Mouse (Mus musculus): ENCODE data around the gene Olfr435. TPM values are rescaled to one million over a fixed set of nuclear protein-coding genes. Genes with fewer than 3 reads are reported as not detected.

The Olfr435 gene
- total RNA-seq (2014; rRNA removed; ENCODE audit: low replicate concordance) (not detected in 2 replicates), polyA plus RNA-seq (2015; fragmentation: Nextera tagmentation; extraction: Ambion mirVana) (not detected in 2 replicates)

DNA sequence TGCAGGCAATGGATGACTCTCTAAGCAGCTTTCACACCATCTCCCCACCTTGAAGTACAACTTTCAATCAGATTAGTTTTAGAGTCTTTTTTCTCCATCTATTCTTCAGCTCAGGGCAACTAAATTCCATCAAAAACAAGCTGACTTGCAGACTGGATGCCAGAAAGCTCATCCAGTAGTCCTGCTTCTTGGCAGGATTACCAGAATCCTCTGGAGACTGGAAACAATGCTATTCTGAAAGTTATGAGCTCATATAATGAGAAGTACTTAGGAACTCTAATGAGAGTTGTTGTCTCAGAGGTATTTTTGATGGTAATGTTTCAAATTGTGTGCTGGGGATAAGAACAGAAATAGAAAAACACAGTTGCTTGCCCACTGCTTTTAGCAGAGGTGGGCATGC, at the start of gene Olfr435:
TSS of gene Olfr435 (plus strand) at position 366 of the 400 bp plus-strand sequence.
- Histone ChIP-seq H3K36me3 (replicated peaks; ENCODE audit: control insufficient read depth, insufficient read depth, low read length) (no peaks in the 10 kb centered on the region), H3K4me3 (ENCODE audit: low read depth, low read length) (no peak within 1 kb of the TSS), H3K27me3 (ENCODE audit: control insufficient read depth, insufficient read depth, low read length) (no peaks in the 10 kb centered on the region), H3K9me3 (replicated peaks; ENCODE audit: control insufficient read depth, low read length) (no peaks in the 10 kb centered on the region), H3K4me2 (ENCODE audit: low read depth, low read length) (no peak within 1 kb of the TSS), H3K27ac (ENCODE audit: low read depth) (no peak within 1 kb of the TSS), H3K9ac (replicated peaks; ENCODE audit: low read depth, low read length) (no peak within 1 kb of the TSS), H3K4me1 (ENCODE audit: control insufficient read depth, insufficient read depth) (no peaks in the 10 kb centered on the region)
- no peak for ATAC-seq (ENCODE audit: insufficient read depth, low read depth)
- DNase-seq (ENCODE audit: low spot score), result no peak
- no peak for TF ChIP-seq EP300 (IDR thresholded peaks at IDR 0.05; ENCODE audit: low read depth)
- no peak for TF ChIP-seq CTCF (IDR thresholded peaks at IDR 0.05; ENCODE audit: low read depth)

DNA sequence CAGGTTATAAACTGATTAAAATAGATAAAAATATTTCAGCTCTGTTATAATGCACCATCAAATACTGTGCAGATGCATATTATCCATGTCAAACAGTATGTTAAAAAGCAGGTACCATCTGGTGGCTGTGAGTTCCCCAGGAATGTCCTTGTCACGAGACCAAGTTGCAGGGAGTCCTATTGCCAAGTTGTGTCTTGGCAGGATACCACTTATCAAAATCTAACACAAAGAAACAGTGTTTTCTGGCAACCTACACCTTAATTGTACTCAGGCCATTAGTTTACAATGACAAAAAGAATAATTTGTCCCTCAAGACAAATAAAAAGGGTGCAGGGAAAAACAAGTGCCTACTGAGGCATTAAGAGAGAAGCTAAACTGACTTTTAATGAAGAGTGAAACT, 37.4 kb upstream of the Olfr435 start:
- Histone ChIP-seq H3K4me1 (ENCODE audit: control insufficient read depth, insufficient read depth) (no peaks in the 10 kb centered on the region), H3K9ac (replicated peaks; ENCODE audit: low read depth, low read length) (no peak overlapping the region), H3K27ac (ENCODE audit: low read depth) (no peak overlapping the region), H3K4me2 (ENCODE audit: low read depth, low read length) (no peak overlapping the region), H3K9me3 (replicated peaks; ENCODE audit: control insufficient read depth, low read length) (no peaks in the 10 kb centered on the region), H3K27me3 (ENCODE audit: control insufficient read depth, insufficient read depth, low read length) (no peaks in the 10 kb centered on the region), H3K4me3 (ENCODE audit: low read depth, low read length) (no peak overlapping the region), H3K36me3 (replicated peaks; ENCODE audit: control insufficient read depth, insufficient read depth, low read length) (no peaks in the 10 kb centered on the region)
- TF ChIP-seq CTCF (IDR thresholded peaks at IDR 0.05; ENCODE audit: low read depth) (no peak), EP300 (IDR thresholded peaks at IDR 0.05; ENCODE audit: low read depth) (no peak)
- ATAC-seq (ENCODE audit: insufficient read depth, low read depth), result no peak
- DNase-seq (ENCODE audit: low spot score), result no peak
- WGBS, result 44% methylated on average over 1 of the region's 1 CpGs

DNA sequence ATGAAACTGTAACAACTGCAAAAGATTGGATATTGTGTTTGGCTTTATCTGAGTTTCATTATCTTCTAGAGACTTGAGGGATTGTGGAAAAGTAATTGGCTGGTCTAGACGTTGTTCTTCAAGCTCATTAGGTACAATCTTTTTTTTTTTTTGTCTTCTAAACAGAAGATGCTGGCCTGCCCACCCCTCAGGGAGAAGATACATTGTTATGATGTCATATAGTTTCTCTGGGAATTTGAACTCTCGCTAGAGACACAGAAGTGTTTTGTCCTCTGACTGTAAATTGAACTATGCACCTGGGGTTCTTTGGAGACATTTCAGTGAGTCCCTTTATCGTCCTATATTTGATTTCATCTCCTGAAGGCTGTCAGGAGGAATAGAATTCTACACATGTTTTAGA, 34.0 kb upstream of the Olfr435 start, which contains the start of gene Olfr437:
TSS of gene Olfr437 (plus strand) at position 301 of the 400 bp plus-strand sequence.
- no peak for TF ChIP-seq EP300 (IDR thresholded peaks at IDR 0.05; ENCODE audit: low read depth)
- no peak for TF ChIP-seq CTCF (IDR thresholded peaks at IDR 0.05; ENCODE audit: low read depth)
- ATAC-seq (ENCODE audit: insufficient read depth, low read depth) (no peak), DNase-seq (ENCODE audit: low spot score) (no peak)
- H3K27ac ChIP-seq (ENCODE audit: low read depth), result no peak within 1 kb of the TSS
- no peak within 1 kb of the TSS for H3K9ac ChIP-seq (replicated peaks; ENCODE audit: low read depth, low read length)
- H3K36me3 ChIP-seq (replicated peaks; ENCODE audit: control insufficient read depth, insufficient read depth, low read length), result no peaks in the 10 kb centered on the region
- H3K4me2 ChIP-seq (ENCODE audit: low read depth, low read length), result no peak within 1 kb of the TSS
- WGBS, result 54% methylated on average over 3 of the region's 3 CpGs
- H3K4me1 ChIP-seq (ENCODE audit: control insufficient read depth, insufficient read depth), result no peaks in the 10 kb centered on the region
- no peak within 1 kb of the TSS for H3K4me3 ChIP-seq (ENCODE audit: low read depth, low read length)
- no peaks in the 10 kb centered on the region for H3K9me3 ChIP-seq (replicated peaks; ENCODE audit: control insufficient read depth, low read length)
- H3K27me3 ChIP-seq (ENCODE audit: control insufficient read depth, insufficient read depth, low read length), result no peaks in the 10 kb centered on the region

DNA sequence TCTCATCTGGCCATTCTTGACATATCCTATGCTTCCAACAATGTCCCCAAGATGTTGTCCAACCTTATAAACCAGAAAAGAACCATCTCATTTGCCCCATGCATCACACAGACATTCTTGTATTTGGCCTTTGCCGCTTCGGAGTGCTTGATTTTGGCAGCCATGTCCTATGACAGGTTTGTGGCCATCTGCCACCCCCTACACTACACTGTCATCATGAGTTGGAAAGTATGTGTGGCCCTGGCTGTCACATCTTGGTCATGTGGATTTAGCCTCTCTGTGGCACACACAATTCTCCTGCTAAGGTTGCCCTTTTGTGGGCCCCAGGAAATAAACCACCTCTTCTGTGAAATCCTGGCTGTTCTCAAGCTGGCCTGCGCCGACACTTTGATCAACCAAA, 29.7 kb upstream of the Olfr435 start:
- TF ChIP-seq CTCF (IDR thresholded peaks at IDR 0.05; ENCODE audit: low read depth), result no peak
- WGBS, result 87% methylated on average over 4 of the region's 4 CpGs
- no peak overlapping the region for H3K4me2 ChIP-seq (ENCODE audit: low read depth, low read length)
- DNase-seq (ENCODE audit: low spot score) (no peak), ATAC-seq (ENCODE audit: insufficient read depth, low read depth) (no peak)
- H3K4me1 ChIP-seq (ENCODE audit: control insufficient read depth, insufficient read depth), result no peaks in the 10 kb centered on the region
- H3K27ac ChIP-seq (ENCODE audit: low read depth), result no peak overlapping the region
- H3K9me3 ChIP-seq (replicated peaks; ENCODE audit: control insufficient read depth, low read length), result no peaks in the 10 kb centered on the region
- no peak overlapping the region for H3K4me3 ChIP-seq (ENCODE audit: low read depth, low read length)
- no peaks in the 10 kb centered on the region for H3K36me3 ChIP-seq (replicated peaks; ENCODE audit: control insufficient read depth, insufficient read depth, low read length)
- H3K9ac ChIP-seq (replicated peaks; ENCODE audit: low read depth, low read length), result no peak overlapping the region
- H3K27me3 ChIP-seq (ENCODE audit: control insufficient read depth, insufficient read depth, low read length), result no peaks in the 10 kb centered on the region

DNA sequence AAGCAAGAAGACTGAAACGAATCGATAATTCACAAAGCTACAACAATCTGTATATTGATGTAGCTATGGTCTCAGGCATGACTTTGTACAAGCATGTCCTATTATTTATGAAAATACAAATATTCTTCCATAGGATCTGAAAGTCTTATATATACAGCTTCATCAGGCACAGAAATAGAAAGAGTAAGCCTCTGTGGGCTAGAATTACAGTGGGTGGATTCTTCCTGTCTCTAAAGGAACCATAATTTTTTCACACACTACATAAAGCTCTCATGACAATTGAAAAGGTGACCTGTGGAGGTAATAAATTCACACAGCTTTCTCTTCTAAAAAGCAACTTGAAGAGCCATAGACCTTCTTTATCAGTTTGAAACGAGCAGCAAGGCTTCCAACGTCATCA, 25.1 kb upstream of the Olfr435 start, which contains the start of gene Olfr13:
TSS of gene Olfr13 (plus strand) at position 301 of the 400 bp plus-strand sequence.
- H3K4me2 ChIP-seq (ENCODE audit: low read depth, low read length), result no peak within 1 kb of the TSS
- H3K27me3 ChIP-seq (ENCODE audit: control insufficient read depth, insufficient read depth, low read length), result no peaks in the 10 kb centered on the region
- ATAC-seq (ENCODE audit: insufficient read depth, low read depth) (no peak), DNase-seq (ENCODE audit: low spot score) (no peak)
- H3K27ac ChIP-seq (ENCODE audit: low read depth), result no peak within 1 kb of the TSS
- H3K4me1 ChIP-seq (ENCODE audit: control insufficient read depth, insufficient read depth), result no peaks in the 10 kb centered on the region
- no peak within 1 kb of the TSS for H3K4me3 ChIP-seq (ENCODE audit: low read depth, low read length)
- WGBS, result 62% methylated on average over 4 of the region's 4 CpGs
- H3K36me3 ChIP-seq (replicated peaks; ENCODE audit: control insufficient read depth, insufficient read depth, low read length), result no peaks in the 10 kb centered on the region
- H3K9me3 ChIP-seq (replicated peaks; ENCODE audit: control insufficient read depth, low read length), result no peaks in the 10 kb centered on the region
- no peak for TF ChIP-seq EP300 (IDR thresholded peaks at IDR 0.05; ENCODE audit: low read depth)
- no peak for TF ChIP-seq CTCF (IDR thresholded peaks at IDR 0.05; ENCODE audit: low read depth)
- no peak within 1 kb of the TSS for H3K9ac ChIP-seq (replicated peaks; ENCODE audit: low read depth, low read length)

DNA sequence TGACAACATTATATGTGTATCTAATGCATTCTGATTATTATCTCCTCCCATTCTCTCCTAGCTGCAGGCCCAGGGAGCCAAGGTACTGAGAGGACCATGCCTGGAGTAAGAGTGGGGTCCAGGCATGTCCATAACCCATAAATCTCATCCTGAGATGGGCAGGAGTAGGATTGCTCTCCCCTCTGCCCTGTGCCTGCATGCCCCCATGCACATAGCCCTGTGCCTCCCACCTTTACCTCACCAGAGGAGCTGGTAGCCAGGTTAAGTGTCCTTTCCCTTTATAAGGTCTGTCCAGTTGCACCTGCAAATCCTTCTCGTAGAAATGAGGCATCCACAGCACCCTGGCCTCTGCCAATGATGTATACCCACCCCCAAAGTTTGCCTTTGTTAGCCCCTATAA, 18.8 kb upstream of the Olfr435 start:
- H3K4me1 ChIP-seq (ENCODE audit: control insufficient read depth, insufficient read depth), result no peaks in the 10 kb centered on the region
- no peak for ATAC-seq (ENCODE audit: insufficient read depth, low read depth)
- no peaks in the 10 kb centered on the region for H3K9me3 ChIP-seq (replicated peaks; ENCODE audit: control insufficient read depth, low read length)
- H3K9ac ChIP-seq (replicated peaks; ENCODE audit: low read depth, low read length), result no peak overlapping the region
- no peak for DNase-seq (ENCODE audit: low spot score)
- H3K27me3 ChIP-seq (ENCODE audit: control insufficient read depth, insufficient read depth, low read length), result no peaks in the 10 kb centered on the region
- no peak for TF ChIP-seq CTCF (IDR thresholded peaks at IDR 0.05; ENCODE audit: low read depth)
- TF ChIP-seq EP300 (IDR thresholded peaks at IDR 0.05; ENCODE audit: low read depth), result no peak
- H3K27ac ChIP-seq (ENCODE audit: low read depth), result no peak overlapping the region
- no peak overlapping the region for H3K4me3 ChIP-seq (ENCODE audit: low read depth, low read length)
- no peak overlapping the region for H3K4me2 ChIP-seq (ENCODE audit: low read depth, low read length)
- H3K36me3 ChIP-seq (replicated peaks; ENCODE audit: control insufficient read depth, insufficient read depth, low read length), result no peaks in the 10 kb centered on the region
- 44% methylated on average over 1 of the region's 1 CpGs for whole genome bisulfite sequencing

Data from heart, postnatal 0 days (tissue).